Mouse (Mus musculus): ENCODE measurements around the gene Olfr744. TPM values are rescaled to one million over a fixed set of nuclear protein-coding genes. Genes with fewer than 3 reads are reported as not detected.
"Not testable (repeated sequence)": the region's sequence is repeated elsewhere in the genome, so short reads cannot be mapped to it uniquely, and the experiment has no call there.

Olfr744 gene
- total RNA-seq (2014; fragmentation: Nextera tagmentation) (not detected in 2 replicates), total RNA-seq (2017) (not detected in 2 replicates)

GRCm38 (mm10) chr14:50614579-50614978 lies at the start of gene Olfr744:
Gene Olfr744 (plus strand): TSS chr14:50614879.
- ATAC-seq (replicated peaks; ENCODE audit: low FRiP score, low TSS enrichment, poor library complexity, severe bottlenecking): no peak

GRCm38 (mm10) chr14:50573056-50573455 lies 41.6 kb upstream of the Olfr744 start:
- not testable (repeated sequence) for ATAC-seq (replicated peaks; ENCODE audit: low FRiP score, low TSS enrichment, poor library complexity, severe bottlenecking)

- no peak for ATAC-seq (replicated peaks; ENCODE audit: low FRiP score, low TSS enrichment, poor library complexity, severe bottlenecking)
Measured at GRCm38 (mm10) chr14:50639088-50639487, 24.4 kb downstream of the Olfr744 start, which contains the start of gene Olfr745. Gene Olfr745 (plus strand): TSS chr14:50639388.

GRCm38 (mm10) chr14:50646783-50647182 lies 32.1 kb downstream of the Olfr744 start, which contains the start of gene Olfr746:
Gene Olfr746 (plus strand): TSS chr14:50647083.
- no peak for ATAC-seq (replicated peaks; ENCODE audit: low FRiP score, low TSS enrichment, poor library complexity, severe bottlenecking)

Other genes with a start within 250 kb of the Olfr744 start
- gene Olfr736, start 233.7 kb upstream of the Olfr744 start, total RNA-seq (2014; fragmentation: Nextera tagmentation): not detected in 2 replicates
- gene Olfr736, start 233.7 kb upstream of the Olfr744 start, total RNA-seq (2017): not detected in 2 replicates
- not detected in 2 replicates for gene Olfr738, start 207.3 kb upstream of the Olfr744 start, total RNA-seq (2014; fragmentation: Nextera tagmentation)
- not detected in 2 replicates for gene Olfr738, start 207.3 kb upstream of the Olfr744 start, total RNA-seq (2017)
- gene Olfr739, start 196.3 kb upstream of the Olfr744 start, total RNA-seq (2014; fragmentation: Nextera tagmentation): not detected in 2 replicates
- not detected in 2 replicates for gene Olfr739, start 196.3 kb upstream of the Olfr744 start, total RNA-seq (2017)
- gene Olfr740, start 169.3 kb upstream of the Olfr744 start, total RNA-seq (2014; fragmentation: Nextera tagmentation): not detected in 2 replicates
- gene Olfr740, start 169.3 kb upstream of the Olfr744 start, total RNA-seq (2017): not detected in 2 replicates
- gene Olfr741, start 142.1 kb upstream of the Olfr744 start, total RNA-seq (2014; fragmentation: Nextera tagmentation): not detected in 2 replicates
- not detected in 2 replicates for gene Olfr741, start 142.1 kb upstream of the Olfr744 start, total RNA-seq (2017)
- gene Olfr742, start 111.3 kb upstream of the Olfr744 start, total RNA-seq (2014; fragmentation: Nextera tagmentation): not detected in 2 replicates
- gene Olfr742, start 111.3 kb upstream of the Olfr744 start, total RNA-seq (2017): not detected in 2 replicates
- gene Olfr743, start 93.0 kb upstream of the Olfr744 start, total RNA-seq (2014; fragmentation: Nextera tagmentation): not detected in 2 replicates
- not detected in 2 replicates for gene Olfr743, start 93.0 kb upstream of the Olfr744 start, total RNA-seq (2017)
- gene Olfr745, start 24.5 kb downstream of the Olfr744 start, total RNA-seq (2014; fragmentation: Nextera tagmentation): not detected in 2 replicates
- not detected in 2 replicates for gene Olfr745, start 24.5 kb downstream of the Olfr744 start, total RNA-seq (2017)
- gene Olfr746, start 32.2 kb downstream of the Olfr744 start, total RNA-seq (2014; fragmentation: Nextera tagmentation): not detected in 2 replicates
- gene Olfr746, start 32.2 kb downstream of the Olfr744 start, total RNA-seq (2017): not detected in 2 replicates
- not detected in 2 replicates for gene Olfr747, start 78.3 kb downstream of the Olfr744 start, total RNA-seq (2014; fragmentation: Nextera tagmentation)
- not detected in 2 replicates for gene Olfr747, start 78.3 kb downstream of the Olfr744 start, total RNA-seq (2017)
- gene Olfr748, start 92.5 kb downstream of the Olfr744 start, total RNA-seq (2014; fragmentation: Nextera tagmentation): not detected in 2 replicates
- not detected in 2 replicates for gene Olfr748, start 92.5 kb downstream of the Olfr744 start, total RNA-seq (2017)
- gene Olfr749, start 130.2 kb downstream of the Olfr744 start, total RNA-seq (2014; fragmentation: Nextera tagmentation): not detected in 2 replicates
- gene Olfr749, start 130.2 kb downstream of the Olfr744 start, total RNA-seq (2017): not detected in 2 replicates
- gene Ttc5, start 170.6 kb downstream of the Olfr744 start, total RNA-seq (2014; fragmentation: Nextera tagmentation): 25.4 and 29.8 TPM in 2 replicates
- 25.4 and 36.3 TPM in 2 replicates for gene Ttc5, start 170.6 kb downstream of the Olfr744 start, total RNA-seq (2017)
- gene Ccnb1ip1, start 192.9 kb downstream of the Olfr744 start, total RNA-seq (2014; fragmentation: Nextera tagmentation): not detected in 2 replicates
- gene Ccnb1ip1, start 192.9 kb downstream of the Olfr744 start, total RNA-seq (2017): not detected in 2 replicates
- gene Parp2, start 193.0 kb downstream of the Olfr744 start, total RNA-seq (2014; fragmentation: Nextera tagmentation): 66.6 and 128 TPM in 2 replicates
- gene Parp2, start 193.0 kb downstream of the Olfr744 start, total RNA-seq (2017): 89.0 and 128 TPM in 2 replicates